Mouse (Mus musculus) CH12.LX (cell line): ENCODE results near the gene Sema3g. TPM values are rescaled to one million over a fixed set of nuclear protein-coding genes. Genes with fewer than 3 reads are reported as not detected.

Experiments used
- DNase-seq: peaks from one replicate; pipeline ENCODE4 v3.0.0-alpha.2; 2013; ENCODE audit errors: extremely low read depth
- H3K27ac ChIP-seq: 2 replicates; pipeline ENCODE4 v1.5.1; 2012; ENCODE audit warnings: low read depth, mild to moderate bottlenecking, control low read depth, moderate library complexity; ENCODE audit not compliant: insufficient read depth
- H3K27me3 ChIP-seq: replicated peaks from 2 replicates; pipeline ENCODE3; 2012; ENCODE audit warnings: inconsistent platforms
- H3K36me3 ChIP-seq, 2 experiments: replicated peaks in 1 of 2; 2 replicates each; pipeline versions ENCODE3 to v1.6.1; 2012; ENCODE audit warnings: inconsistent platforms in 1 of 2, low read length in 1 of 2, mild to moderate bottlenecking in 1 of 2, mixed read lengths in 1 of 2, moderate library complexity in 1 of 2; ENCODE audit not compliant: control insufficient read depth in 1 of 2, insufficient read depth in 1 of 2
- H3K4me1 ChIP-seq, 2 experiments: 2 replicates each; pipeline ENCODE4 v1.6.1; 2012; ENCODE audit warnings: inconsistent platforms in 1 of 2, moderate library complexity in 1 of 2; ENCODE audit not compliant: insufficient read depth in 2 of 2, control insufficient read depth in 1 of 2
- H3K4me2 ChIP-seq: 2 replicates; pipeline ENCODE4 v1.6.1; 2012; ENCODE audit warnings: low read depth, mild to moderate bottlenecking, control low read depth; ENCODE audit not compliant: poor library complexity, insufficient read depth, severe bottlenecking
- H3K4me3 ChIP-seq, 3 experiments: fragments of 150-350 bp in 1 of 3; sonication (generic) in 1 of 3; replicated peaks in 1 of 3; 2 replicates each; pipeline versions ENCODE3 to v1.5.1; 2011 to 2012; ENCODE audit warnings: low read depth in 2 of 3, low read length in 2 of 3, mild to moderate bottlenecking in 2 of 3, moderate library complexity in 2 of 3, control low read depth in 1 of 3, improper control_type of control experiment in 1 of 3, inconsistent platforms in 1 of 3, mixed read lengths in 1 of 3; ENCODE audit not compliant: poor library complexity in 1 of 3
- H3K79me2 ChIP-seq: replicated peaks from 2 replicates; pipeline ENCODE4 v1.6.1; 2012; ENCODE audit warnings: mild to moderate bottlenecking, moderate library complexity; ENCODE audit not compliant: control insufficient read depth, poor library complexity, insufficient read depth, severe bottlenecking; ENCODE audit errors: extremely low read depth
- H3K9ac ChIP-seq: 2 replicates; pipeline ENCODE4 v1.6.1; 2012; ENCODE audit warnings: low read depth, mild to moderate bottlenecking, control low read depth, moderate library complexity; ENCODE audit not compliant: insufficient read depth
- H3K9me3 ChIP-seq: replicated peaks from 2 replicates; pipeline ENCODE3; 2012; ENCODE audit warnings: low read length, inconsistent platforms, mixed read lengths
- E2F4 ChIP-seq: IDR thresholded peaks from 2 replicates; pipeline ENCODE4 v1.6.1; 2011; ENCODE audit warnings: low read depth, low read length, improper control_type of control experiment; ENCODE audit not compliant: insufficient replicate concordance
- ELF1 ChIP-seq: IDR thresholded peaks from 2 replicates; pipeline ENCODE4 v1.6.1; 2014; ENCODE audit warnings: low read depth, mild to moderate bottlenecking, inconsistent platforms, low read length, improper control_type of control experiment
- EP300 ChIP-seq: IDR thresholded peaks from 2 replicates; pipeline ENCODE4 v1.6.1; 2011; ENCODE audit warnings: low read length, improper control_type of control experiment
- ETS1 ChIP-seq: conservative IDR thresholded peaks from 2 replicates; pipeline ENCODE4 v1.6.1; 2012; ENCODE audit warnings: low read depth, mild to moderate bottlenecking, inconsistent platforms, low read length, improper control_type of control experiment, moderate library complexity
- GABPA ChIP-seq: IDR thresholded peaks from 2 replicates; pipeline ENCODE4 v1.6.1; 2012; ENCODE audit warnings: low read depth, low read length, improper control_type of control experiment, inconsistent platforms; ENCODE audit not compliant: insufficient replicate concordance
- JUN ChIP-seq: IDR thresholded peaks from 2 replicates; pipeline ENCODE4 v1.6.1; 2011; ENCODE audit warnings: low read depth, mild to moderate bottlenecking, low read length, improper control_type of control experiment, moderate library complexity; ENCODE audit not compliant: insufficient read depth
- JUND ChIP-seq: conservative IDR thresholded peaks from 2 replicates; pipeline ENCODE4 v1.6.1; 2011; ENCODE audit warnings: low read depth, low read length, improper control_type of control experiment
- MEF2A ChIP-seq: IDR thresholded peaks from 2 replicates; pipeline ENCODE4 v1.6.1; 2014; ENCODE audit warnings: low read depth, mild to moderate bottlenecking, inconsistent platforms, low read length, improper control_type of control experiment, borderline replicate concordance
- NELFE ChIP-seq: IDR thresholded peaks from 2 replicates; pipeline ENCODE4 v1.6.1; 2011; ENCODE audit warnings: low read depth, low read length, improper control_type of control experiment
- POLR2AphosphoS2 ChIP-seq: IDR thresholded peaks from 2 replicates; pipeline ENCODE4 v1.6.1; 2011; ENCODE audit warnings: low read depth, low read length, improper control_type of control experiment
- RCOR1 ChIP-seq: conservative IDR thresholded peaks from 2 replicates; pipeline ENCODE4 v1.6.1; 2012; ENCODE audit warnings: low read depth, mild to moderate bottlenecking, inconsistent platforms, low read length, improper control_type of control experiment
- TBP ChIP-seq: conservative IDR thresholded peaks from 2 replicates; pipeline ENCODE4 v1.6.1; 2011; ENCODE audit warnings: low read depth, low read length, improper control_type of control experiment
- TCF12 ChIP-seq: IDR thresholded peaks from 2 replicates; pipeline ENCODE4 v1.6.1; 2014; ENCODE audit warnings: low read depth, mild to moderate bottlenecking, inconsistent platforms, low read length, improper control_type of control experiment
- UBTF ChIP-seq: IDR thresholded peaks from 2 replicates; pipeline ENCODE4 v1.6.1; 2012; ENCODE audit warnings: low read depth, mild to moderate bottlenecking, inconsistent platforms, low read length, improper control_type of control experiment, moderate library complexity
- USF1 ChIP-seq: IDR thresholded peaks from 2 replicates; pipeline ENCODE4 v1.6.1; 2014; ENCODE audit warnings: low read depth, mild to moderate bottlenecking, inconsistent platforms, low read length, improper control_type of control experiment
- USF2 ChIP-seq: conservative IDR thresholded peaks from 2 replicates; pipeline ENCODE4 v1.6.1; 2011; ENCODE audit warnings: low read depth, low read length, improper control_type of control experiment
- ZC3H11A ChIP-seq: IDR thresholded peaks from 2 replicates; pipeline ENCODE4 v1.6.1; 2012; ENCODE audit warnings: low read depth, mild to moderate bottlenecking, inconsistent platforms, low read length, improper control_type of control experiment
- ZKSCAN1 ChIP-seq: IDR thresholded peaks from 2 replicates; pipeline ENCODE4 v1.6.1; 2012; ENCODE audit warnings: low read depth, inconsistent platforms, low read length, improper control_type of control experiment, borderline replicate concordance
- ZMIZ1 ChIP-seq: IDR thresholded peaks from 2 replicates; pipeline ENCODE4 v1.6.1; 2012; ENCODE audit warnings: low read depth, mild to moderate bottlenecking, inconsistent platforms, low read length, improper control_type of control experiment
- dilution Hi-C: fragments of 300-500 bp; cut with MboI; formaldehyde crosslinking; loops from 2 replicates; pipeline ENCODE4 v1.14.3; 2020; ENCODE audit warnings: low sequenced_read_pairs; ENCODE audit not compliant: extremely low pct_unique_long_range_greater_than_20kb, extremely low pct_ligation_motif_present
- in situ Hi-C: fragments of 300-500 bp; cut with MboI; formaldehyde crosslinking; loops from 3 replicates; pipeline ENCODE4 v1.14.3; 2019; ENCODE audit warnings: low sequenced_read_pairs, low pct_ligation_motif_present, low pct_unique_long_range_greater_than_20kb, mixed read lengths
- polyA plus RNA-seq: library from polyadenylated mRNA; unstranded; fragments of >175 nt; gene quantifications from 2 replicates; pipeline ENCODE4 v1.2.1, GENCODE M21; 2012; ENCODE audit warnings: low read depth; ENCODE audit not compliant: insufficient read length
- total RNA-seq, 2 experiments: library from RNA; depleted of rRNA; stranded (reverse); fragments of 300-350 nt in 1 of 2; fragments of >200 nt in 1 of 2; gene quantifications; 2 replicates each; pipeline ENCODE4 v1.2.3; 2012 to 2014

Gene Sema3g
- total and polyA plus RNA-seq, 3 experiments = 0.36 to 1.1 (median 0.94) TPM

GRCm38 (mm10) chr14:31172781-31173455 is 44.7 kb upstream of the Sema3g start:
- TF ChIP-seq GABPA (no peak), MEF2A (no peak), TBP (no peak), ELF1 (no peak), UBTF (no peak), JUND (no peak), POLR2AphosphoS2 (no peak), JUN (no peak), ZKSCAN1 (no peak), USF1 (no peak), NELFE (no peak), ETS1 (no peak), ZC3H11A (no peak), EP300 (no peak)
- in situ Hi-C loops (no loop called here), dilution Hi-C loops (no loop called here)
- peaks cover 74 to 79% of the 10 kb centered on the region in 2 experiments for H3K36me3 ChIP-seq
- no peak overlapping the region for H3K4me2 ChIP-seq
- H3K4me3 ChIP-seq = no peak overlapping the region
- DNase-seq = no peak
- H3K27ac ChIP-seq = no peak overlapping the region
- H3K79me2 ChIP-seq = no peaks in the 10 kb centered on the region
- peaks cover 6 to 21% of the 10 kb centered on the region in 2 experiments; a peak in 2 of 4 replicates for H3K4me1 ChIP-seq
- H3K27me3 ChIP-seq = no peaks in the 10 kb centered on the region
- no peaks in the 10 kb centered on the region for H3K9me3 ChIP-seq
- H3K9ac ChIP-seq = no peak overlapping the region

- Histone ChIP-seq H3K4me1 (peaks cover 6 to 21% of the 10 kb centered on the region in 2 experiments; a peak in 2 of 4 replicates), H3K27me3 (no peaks in the 10 kb centered on the region), H3K9me3 (no peaks in the 10 kb centered on the region), H3K4me3 (no peak overlapping the region), H3K79me2 (no peaks in the 10 kb centered on the region), H3K4me2 (no peak overlapping the region), H3K27ac (no peak overlapping the region), H3K9ac (no peak overlapping the region)
- dilution Hi-C loops (no loop called here), in situ Hi-C loops (no loop called here)
- DNase-seq = no peak
- TF ChIP-seq USF2 = no peak
- TF ChIP-seq ZMIZ1 = no peak
- TF ChIP-seq ZC3H11A = no peak
- no peak for TF ChIP-seq MEF2A
- TF ChIP-seq RCOR1 = no peak
- no peak for TF ChIP-seq TCF12
- TF ChIP-seq E2F4 = no peak
- TF ChIP-seq, all 38 proteins: peak for 0
- H3K36me3 ChIP-seq = peaks cover 74 to 83% of the 10 kb centered on the region in 2 experiments
These were observed 44.1 kb upstream of the Sema3g start for GRCm38 (mm10) chr14:31173537-31173936.
